Mouse (Mus musculus) forebrain, embryonic 12.5 days (tissue): Measurements from ENCODE around the gene Baz1b. TPM values are rescaled to one million over a fixed set of nuclear protein-coding genes. Genes with fewer than 3 reads are reported as not detected.

Source experiments
- ATAC-seq: fragments of 200-750 bp; cut with Nextera tagmentation; 2 replicates; pipeline ENCODE4 v1.8.0; 2017; ENCODE audit warnings: moderate TSS enrichment; ENCODE audit not compliant: low FRiP score
- H3K27ac ChIP-seq: fragments of 300-500 bp; sonication (generic); 2 replicates; pipeline ENCODE4 v1.5.1; 2016; ENCODE audit warnings: mild to moderate bottlenecking
- H3K27me3 ChIP-seq: fragments of 300-500 bp; sonication (generic); 2 replicates; pipeline ENCODE4 v1.6.1; 2016; ENCODE audit warnings: mild to moderate bottlenecking
- H3K36me3 ChIP-seq: fragments of 300-500 bp; sonication (generic); replicated peaks from 2 replicates; pipeline ENCODE4 v1.6.1; 2016; ENCODE audit warnings: mild to moderate bottlenecking
- H3K4me1 ChIP-seq: fragments of 300-500 bp; sonication (generic); 2 replicates; pipeline ENCODE4 v1.6.1; 2016
- H3K4me2 ChIP-seq: fragments of 300-500 bp; sonication (generic); 2 replicates; pipeline ENCODE4 v1.6.1; 2016; ENCODE audit warnings: mild to moderate bottlenecking, moderate library complexity
- H3K4me3 ChIP-seq: fragments of 300-500 bp; sonication (generic); replicated peaks from 2 replicates; pipeline ENCODE4 v1.5.1; 2016; ENCODE audit warnings: mild to moderate bottlenecking
- H3K9ac ChIP-seq: fragments of 300-500 bp; sonication (generic); 2 replicates; pipeline ENCODE4 v1.6.1; 2016; ENCODE audit warnings: mild to moderate bottlenecking
- H3K9me3 ChIP-seq: fragments of 300-500 bp; sonication (generic); 2 replicates; pipeline ENCODE4 v1.6.1; 2016
- WGBS: fragments of 180-500 bp; shearing (Covaris S2); methylation state at CpG from one replicate; pipeline ENCODE4 v1.1.7; 2016; 5-methylcytosine and 5-hydroxymethylcytosine counted together
- polyA plus RNA-seq: library from polyadenylated mRNA; unstranded; fragments of >200 nt; fragmentation: Nextera tagmentation; extraction: Ambion mirVana; gene quantifications from 2 replicates; pipeline ENCODE4 v1.2.1, GENCODE M21; 2016

Baz1b gene
- polyA plus RNA-seq, 1 experiment from 2014 or later, result 75.0 TPM

DNA sequence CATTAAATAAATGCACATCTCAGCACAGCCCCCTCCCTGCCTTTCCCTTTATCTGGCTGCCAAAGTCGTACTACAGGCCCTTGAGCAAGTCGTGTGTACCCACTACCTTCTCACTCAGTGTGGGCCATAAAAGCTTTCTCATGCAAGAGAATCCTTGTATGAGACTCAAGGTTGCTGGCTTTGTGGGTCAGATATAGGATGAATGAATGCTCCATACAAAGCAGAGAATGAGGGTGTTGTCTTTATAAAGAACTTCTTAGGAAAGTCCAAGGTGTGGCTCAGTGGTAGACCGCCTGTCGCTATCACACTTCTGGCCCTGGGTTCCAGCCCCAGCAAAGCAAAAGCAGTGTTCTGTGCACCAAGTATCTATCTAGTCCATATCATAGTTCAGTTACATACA, 59.5 kb downstream of the Baz1b start:
- peaks cover 54% of the 10 kb centered on the region for H3K36me3 ChIP-seq
- H3K27me3 ChIP-seq, result peaks cover 19% of the 10 kb centered on the region
- 0 out of 2 replicates have a peak overlapping the region, but pooled peaks have one; percentile 5 for H3K4me2 ChIP-seq
- WGBS, result 49% methylated on average over 4 of the region's 4 CpGs
- H3K9ac ChIP-seq, result peak overlapping the region; percentile 30; the same call in 1 of the 2 replicates
- no peak overlapping the region for H3K27ac ChIP-seq
- no peak for ATAC-seq
- H3K4me1 ChIP-seq, result peaks cover 44% of the 10 kb centered on the region
- no peaks in the 10 kb centered on the region for H3K9me3 ChIP-seq
- no peak overlapping the region for H3K4me3 ChIP-seq

GRCm38 (mm10) chr5:135247337-135247736, 60.3 kb downstream of the Baz1b start:
- Histone ChIP-seq H3K36me3 (peaks cover 46% of the 10 kb centered on the region), H3K4me3 (peak overlapping the region; percentile 72), H3K27me3 (peaks cover 19% of the 10 kb centered on the region), H3K4me1 (peaks cover 52% of the 10 kb centered on the region), H3K9ac (no peak overlapping the region; the same call in 1 of the 2 replicates), H3K9me3 (no peaks in the 10 kb centered on the region), H3K4me2 (peak overlapping the region; percentile 97), H3K27ac (peak overlapping the region; percentile 25; the same call in 1 of the 2 replicates)
- whole genome bisulfite sequencing, result 74% methylated on average over 9 of the region's 9 CpGs
- ATAC-seq, result no peak

- Histone ChIP-seq H3K9me3 (no peaks in the 10 kb centered on the region), H3K4me2 (peak overlapping the region; percentile 97), H3K27me3 (peaks cover 19% of the 10 kb centered on the region), H3K4me1 (peaks cover 69% of the 10 kb centered on the region), H3K27ac (0 out of 2 replicates have a peak overlapping the region, but pooled peaks have one; percentile 11), H3K4me3 (peak overlapping the region; percentile 72), H3K9ac (peak overlapping the region; percentile 80), H3K36me3 (peaks cover 28% of the 10 kb centered on the region)
- ATAC-seq, result no peak
- 62% methylated on average over 16 of the region's 16 CpGs for WGBS
Measured at GRCm38 (mm10) chr5:135248956-135249676, 62.1 kb downstream of the Baz1b start.

- H3K4me2 ChIP-seq, result peak overlapping the region; percentile 97
- peak overlapping the region; percentile 72 for H3K4me3 ChIP-seq
- peaks cover 19% of the 10 kb centered on the region for H3K27me3 ChIP-seq
- no peaks in the 10 kb centered on the region for H3K9me3 ChIP-seq
- H3K4me1 ChIP-seq, result peaks cover 71% of the 10 kb centered on the region
- H3K36me3 ChIP-seq, result peaks cover 15% of the 10 kb centered on the region
- WGBS, result 2% methylated on average over 92 of the region's 92 CpGs
- H3K9ac ChIP-seq, result peak overlapping the region; percentile 80
- H3K27ac ChIP-seq, result peak overlapping the region; percentile 59
- ATAC-seq, result peak; percentile 33
Measured at GRCm38 (mm10) chr5:135250186-135251078, 63.4 kb downstream of the Baz1b start.

GRCm38 (mm10) chr5:135251079-135251454, 64.0 kb downstream of the Baz1b start, which contains the start of gene Fzd9:
Fzd9 (minus strand) TSS chr5:135251230.
- peaks cover 19% of the 10 kb centered on the region for H3K27me3 ChIP-seq
- peaks cover 71% of the 10 kb centered on the region for H3K4me1 ChIP-seq
- peaks cover 9% of the 10 kb centered on the region for H3K36me3 ChIP-seq
- peak; percentile 82 for ATAC-seq
- H3K4me3 ChIP-seq, result peak within 1 kb of the TSS; percentile 72
- H3K9ac ChIP-seq, result peak within 1 kb of the TSS; percentile 80
- H3K9me3 ChIP-seq, result 0 out of 2 replicates have a peak, but pooled peaks cover 1% of the 10 kb centered on the region
- peak within 1 kb of the TSS; percentile 94 for H3K27ac ChIP-seq
- H3K4me2 ChIP-seq, result peak within 1 kb of the TSS; percentile 97
- WGBS, result under 1% methylated on average over 50 of the region's 51 CpGs

DNA sequence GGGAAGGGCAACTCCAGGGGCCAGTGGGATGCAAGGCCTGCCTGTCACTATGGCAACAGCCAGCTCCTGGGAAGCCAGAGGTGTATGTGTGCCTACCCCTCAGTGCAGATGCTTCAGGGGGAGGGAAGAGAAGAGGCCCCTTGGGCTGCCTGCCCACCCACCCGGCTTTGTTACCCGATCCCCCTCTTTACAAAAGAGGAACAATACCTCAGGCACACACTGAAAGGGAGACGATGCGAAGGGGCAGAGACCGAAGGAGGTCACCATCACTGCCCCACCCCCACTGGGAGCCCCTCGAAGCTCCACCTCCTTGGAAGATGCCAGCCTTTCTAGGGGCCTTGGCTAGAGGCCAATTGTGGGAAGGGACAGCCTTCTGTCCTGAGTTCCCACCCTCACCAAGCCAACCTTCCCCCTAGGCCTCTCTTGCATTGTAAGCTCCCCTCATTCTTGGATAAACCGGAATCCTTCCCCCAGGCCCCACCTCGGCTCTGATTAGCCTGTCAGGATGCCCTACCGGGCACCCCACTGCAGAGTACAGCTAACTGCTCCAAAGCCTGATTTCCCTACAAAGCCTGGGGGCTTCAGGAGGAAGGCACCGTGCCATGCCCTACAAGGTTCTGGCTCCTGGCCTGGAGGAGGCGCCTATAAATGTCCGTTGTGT, 66.8 kb downstream of the Baz1b start:
- 0 out of 2 replicates have a peak, but pooled peaks cover 4% of the 10 kb centered on the region for H3K36me3 ChIP-seq
- 2% methylated on average over 12 of the region's 12 CpGs for WGBS
- H3K4me2 ChIP-seq, result peak overlapping the region; percentile 32
- 0 out of 2 replicates have a peak, but pooled peaks cover 7% of the 10 kb centered on the region for H3K9me3 ChIP-seq
- peaks cover 18% of the 10 kb centered on the region for H3K27me3 ChIP-seq
- peak; percentile 83 for ATAC-seq
- peak overlapping the region; percentile 94 for H3K27ac ChIP-seq
- no peak overlapping the region for H3K4me3 ChIP-seq
- H3K4me1 ChIP-seq, result peaks cover 61% of the 10 kb centered on the region
- no peak overlapping the region for H3K9ac ChIP-seq

GRCm38 (mm10) chr5:135256166-135256565, 69.1 kb downstream of the Baz1b start:
- Histone ChIP-seq H3K9ac (no peak overlapping the region), H3K4me1 (peaks cover 57% of the 10 kb centered on the region), H3K4me2 (no peak overlapping the region), H3K4me3 (no peak overlapping the region), H3K36me3 (0 out of 2 replicates have a peak, but pooled peaks cover 4% of the 10 kb centered on the region), H3K27me3 (no peaks in the 10 kb centered on the region), H3K27ac (no peak overlapping the region), H3K9me3 (0 out of 2 replicates have a peak, but pooled peaks cover 7% of the 10 kb centered on the region)
- 93% methylated on average over 3 of the region's 3 CpGs for WGBS
- no peak for ATAC-seq

DNA sequence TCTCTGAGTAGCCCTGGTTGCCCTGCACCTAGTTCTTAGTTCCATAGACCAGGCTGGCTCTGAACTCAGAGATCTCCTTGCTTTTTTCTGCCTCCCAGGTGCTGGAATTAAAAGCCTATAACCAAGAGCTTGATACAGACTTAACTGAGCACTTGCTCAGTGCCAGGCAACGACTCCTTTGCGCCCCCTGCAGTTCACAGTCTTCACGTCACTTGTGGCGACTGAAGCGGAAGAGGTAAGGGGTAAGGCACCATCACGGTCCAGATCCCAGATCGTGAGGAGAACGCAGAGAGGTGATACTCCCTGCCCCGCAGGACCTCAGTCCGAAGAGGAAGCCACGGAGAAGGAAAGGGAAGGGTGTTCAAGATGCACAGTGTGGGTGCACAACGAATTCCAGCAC, 70.5 kb downstream of the Baz1b start:
- H3K9ac ChIP-seq, result no peak overlapping the region
- 85% methylated on average over 12 of the region's 12 CpGs for WGBS
- H3K27me3 ChIP-seq, result no peaks in the 10 kb centered on the region
- 0 out of 2 replicates have a peak, but pooled peaks cover 4% of the 10 kb centered on the region for H3K36me3 ChIP-seq
- ATAC-seq, result no peak
- peak overlapping the region; percentile 97 for H3K27ac ChIP-seq
- H3K4me2 ChIP-seq, result no peak overlapping the region
- H3K4me3 ChIP-seq, result no peak overlapping the region
- H3K9me3 ChIP-seq, result 0 out of 2 replicates have a peak, but pooled peaks cover 7% of the 10 kb centered on the region
- H3K4me1 ChIP-seq, result peaks cover 47% of the 10 kb centered on the region

GRCm38 (mm10) chr5:135258280-135259150, 71.5 kb downstream of the Baz1b start:
- Histone ChIP-seq H3K36me3 (0 out of 2 replicates have a peak, but pooled peaks cover 4% of the 10 kb centered on the region), H3K4me1 (peaks cover 39% of the 10 kb centered on the region), H3K27me3 (no peaks in the 10 kb centered on the region), H3K27ac (peak overlapping the region; percentile 97), H3K4me2 (peak overlapping the region; percentile 46), H3K4me3 (peak overlapping the region; percentile 16; the same call in 1 of the 2 replicates), H3K9ac (peak overlapping the region; percentile 46), H3K9me3 (0 out of 2 replicates have a peak, but pooled peaks cover 7% of the 10 kb centered on the region)
- whole genome bisulfite sequencing, result 10% methylated on average over 30 of the region's 30 CpGs
- ATAC-seq, result no peak; the same call in 1 of the 2 replicates

GRCm38 (mm10) chr5:135263866-135264503, 76.9 kb downstream of the Baz1b start:
- H3K9ac ChIP-seq, result peak overlapping the region; percentile 25; the same call in 1 of the 2 replicates
- H3K36me3 ChIP-seq, result no peaks in the 10 kb centered on the region
- H3K4me3 ChIP-seq, result no peak overlapping the region
- peaks cover 28% of the 10 kb centered on the region for H3K4me1 ChIP-seq
- 14% methylated on average over 17 of the region's 17 CpGs for WGBS
- peak; percentile 70 for ATAC-seq
- H3K27ac ChIP-seq, result peak overlapping the region; percentile 69
- H3K4me2 ChIP-seq, result peak overlapping the region; percentile 16
- H3K9me3 ChIP-seq, result no peaks in the 10 kb centered on the region
- H3K27me3 ChIP-seq, result no peaks in the 10 kb centered on the region
